Mouse (Mus musculus) heart, embryonic 12.5 days (tissue): ENCODE results near the gene Timm22. TPM values are rescaled to one million over a fixed set of nuclear protein-coding genes. Genes with fewer than 3 reads are reported as not detected.

Source experiments
- ATAC-seq: fragments of 200-750 bp; cut with Nextera tagmentation; 2 replicates; pipeline ENCODE4 v1.8.0; 2017; ENCODE audit warnings: moderate TSS enrichment, moderate library complexity; ENCODE audit not compliant: insufficient number of reproducible peaks, low FRiP score
- H3K27ac ChIP-seq: fragments of 300-500 bp; sonication (generic); 2 replicates; pipeline ENCODE4 v1.5.1; 2016; ENCODE audit warnings: mild to moderate bottlenecking, moderate library complexity; ENCODE audit not compliant: poor library complexity, severe bottlenecking
- H3K27me3 ChIP-seq: fragments of 300-500 bp; sonication (generic); replicated peaks from 2 replicates; pipeline ENCODE4 v1.6.1; 2016; ENCODE audit warnings: mild to moderate bottlenecking, moderate library complexity
- H3K36me3 ChIP-seq: fragments of 300-500 bp; sonication (generic); 2 replicates; pipeline ENCODE4 v1.6.1; 2016; ENCODE audit warnings: mild to moderate bottlenecking, moderate library complexity
- H3K4me1 ChIP-seq: fragments of 300-500 bp; sonication (generic); replicated peaks from 2 replicates; pipeline ENCODE4 v1.6.1; 2016; ENCODE audit warnings: mild to moderate bottlenecking
- H3K4me2 ChIP-seq: fragments of 300-500 bp; sonication (generic); 2 replicates; pipeline ENCODE4 v1.6.1; 2016; ENCODE audit warnings: mild to moderate bottlenecking, moderate library complexity
- H3K4me3 ChIP-seq: fragments of 300-500 bp; sonication (generic); 2 replicates; pipeline ENCODE4 v1.5.1; 2016; ENCODE audit warnings: mild to moderate bottlenecking
- H3K9ac ChIP-seq: fragments of 300-500 bp; sonication (generic); 2 replicates; pipeline ENCODE4 v1.6.1; 2016; ENCODE audit warnings: mild to moderate bottlenecking, moderate library complexity
- H3K9me3 ChIP-seq: fragments of 300-500 bp; sonication (generic); replicated peaks from 2 replicates; pipeline ENCODE4 v1.6.1; 2016; ENCODE audit warnings: mild to moderate bottlenecking, moderate library complexity
- WGBS: fragments of 180-500 bp; shearing (Covaris S2); methylation state at CpG from one replicate; pipeline ENCODE4 v1.1.7; 2016; 5-methylcytosine and 5-hydroxymethylcytosine counted together
- polyA plus RNA-seq: library from polyadenylated mRNA; unstranded; fragments of >200 nt; fragmentation: Nextera tagmentation; extraction: Ambion mirVana; gene quantifications from 2 replicates; pipeline ENCODE4 v1.2.1, GENCODE M21; 2016

The Timm22 gene
- 94.5 and 102 TPM in 2 replicates for polyA plus RNA-seq

DNA sequence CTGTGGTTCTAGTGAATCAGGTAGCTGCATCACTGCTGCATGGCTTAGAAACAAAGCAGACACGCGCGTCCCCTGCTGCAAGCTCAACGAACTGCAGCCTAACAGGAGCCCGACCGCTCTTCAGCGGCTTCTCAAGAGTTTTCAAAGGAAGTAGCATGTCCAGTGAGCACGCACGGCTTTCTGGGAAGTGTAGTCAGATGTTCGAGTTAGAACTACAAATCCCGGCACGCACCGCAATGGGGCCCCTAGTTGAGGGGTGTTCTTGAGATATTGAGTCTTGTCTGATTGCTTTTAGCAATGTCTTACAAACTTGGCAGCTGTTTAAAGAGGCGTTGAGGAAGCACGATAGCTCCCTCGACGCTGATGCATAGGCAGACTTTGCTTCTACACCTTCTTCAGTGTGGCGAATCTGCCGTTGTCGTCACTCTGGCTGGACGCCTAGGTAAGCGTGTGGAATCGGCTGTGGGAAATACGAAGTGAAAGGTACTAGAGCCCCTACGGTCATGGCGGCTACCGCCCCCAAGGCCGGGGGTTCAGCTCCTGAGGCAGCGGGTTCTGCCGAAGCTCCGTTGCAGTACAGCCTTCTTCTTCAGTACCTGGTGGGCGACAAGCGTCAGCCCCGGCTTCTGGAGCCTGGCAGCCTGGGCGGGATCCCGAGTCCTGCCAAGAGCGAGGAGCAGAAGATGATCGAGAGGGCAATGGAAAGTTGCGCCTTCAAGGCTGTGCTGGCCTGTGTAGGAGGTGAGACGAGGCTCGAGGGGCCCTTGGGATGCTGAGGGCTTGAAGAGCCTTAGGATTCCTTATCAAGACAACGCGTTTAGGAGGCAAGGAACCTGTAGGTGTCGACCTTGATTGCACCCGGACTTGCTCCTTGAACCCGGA is at the start of gene Timm22:
Timm22 (plus strand) TSS at position 251 of the 882 bp plus-strand sequence.
- H3K4me1 ChIP-seq = peaks cover 7% of the 10 kb centered on the region
- peak within 1 kb of the TSS; percentile 83 for H3K4me2 ChIP-seq
- H3K9ac ChIP-seq = peak within 1 kb of the TSS; percentile 94
- no peaks in the 10 kb centered on the region for H3K9me3 ChIP-seq
- under 1% methylated on average over 46 of the region's 46 CpGs for WGBS
- peak; percentile 96 for ATAC-seq
- peak within 1 kb of the TSS; percentile 61 for H3K27ac ChIP-seq
- peaks cover 17% of the 10 kb centered on the region for H3K36me3 ChIP-seq
- H3K27me3 ChIP-seq = 0 out of 2 replicates have a peak, but pooled peaks cover 7% of the 10 kb centered on the region
- peak within 1 kb of the TSS; percentile 87 for H3K4me3 ChIP-seq

GRCm38 (mm10) chr11:76357464-76357863 is 49.3 kb upstream of the Timm22 start:
- no peak overlapping the region for H3K4me3 ChIP-seq
- peaks cover 56% of the 10 kb centered on the region for H3K4me1 ChIP-seq
- no peak overlapping the region for H3K27ac ChIP-seq
- H3K27me3 ChIP-seq = no peaks in the 10 kb centered on the region
- ATAC-seq = no peak
- H3K4me2 ChIP-seq = no peak overlapping the region
- 65% methylated on average over 12 of the region's 12 CpGs for WGBS
- peak overlapping the region; percentile 13; the same call in 1 of the 2 replicates for H3K9ac ChIP-seq
- H3K9me3 ChIP-seq = no peaks in the 10 kb centered on the region
- H3K36me3 ChIP-seq = no peaks in the 10 kb centered on the region

- Histone ChIP-seq H3K36me3 (no peaks in the 10 kb centered on the region), H3K27me3 (no peaks in the 10 kb centered on the region), H3K27ac (no peak overlapping the region), H3K4me2 (no peak overlapping the region), H3K9ac (no peak overlapping the region), H3K9me3 (no peaks in the 10 kb centered on the region), H3K4me3 (no peak overlapping the region), H3K4me1 (peaks cover 65% of the 10 kb centered on the region)
- no peak for ATAC-seq
- 51% methylated on average over 14 of the region's 14 CpGs for WGBS
Observed at GRCm38 (mm10) chr11:76358628-76359320, 48.0 kb upstream of the Timm22 start.

DNA sequence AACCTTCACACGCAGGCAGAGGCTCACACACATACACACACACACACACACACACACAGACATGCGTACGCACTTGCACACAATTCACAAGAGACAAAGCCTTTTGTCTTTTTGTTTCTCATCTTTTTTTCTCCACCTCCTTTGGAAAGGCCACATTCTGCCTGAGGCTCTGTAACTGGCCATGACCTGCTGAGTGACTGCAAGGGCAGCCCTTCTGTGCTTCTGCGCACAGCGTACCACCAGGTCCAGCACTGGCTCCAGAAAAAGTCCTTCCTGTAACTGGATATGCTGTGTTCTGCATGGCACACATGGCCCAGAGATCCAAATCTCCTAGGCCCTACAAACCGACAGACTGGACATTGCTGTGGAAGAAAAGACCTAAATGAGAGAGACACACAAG is 46.5 kb upstream of the Timm22 start:
- Histone ChIP-seq H3K27ac (no peak overlapping the region), H3K9me3 (no peaks in the 10 kb centered on the region), H3K27me3 (no peaks in the 10 kb centered on the region), H3K4me3 (no peak overlapping the region), H3K36me3 (no peaks in the 10 kb centered on the region), H3K9ac (no peak overlapping the region), H3K4me2 (no peak overlapping the region), H3K4me1 (peaks cover 68% of the 10 kb centered on the region)
- ATAC-seq = no peak
- WGBS = 79% methylated on average over 6 of the region's 6 CpGs

GRCm38 (mm10) chr11:76361422-76361821 is 45.3 kb upstream of the Timm22 start:
- H3K4me1 ChIP-seq = peaks cover 61% of the 10 kb centered on the region
- no peak for ATAC-seq
- no peak overlapping the region for H3K9ac ChIP-seq
- 51% methylated on average over 4 of the region's 4 CpGs for WGBS
- H3K27me3 ChIP-seq = no peaks in the 10 kb centered on the region
- no peak overlapping the region for H3K27ac ChIP-seq
- no peak overlapping the region for H3K4me3 ChIP-seq
- H3K36me3 ChIP-seq = peaks cover 5% of the 10 kb centered on the region; the same call in 1 of the 2 replicates
- H3K9me3 ChIP-seq = no peaks in the 10 kb centered on the region
- no peak overlapping the region for H3K4me2 ChIP-seq

DNA sequence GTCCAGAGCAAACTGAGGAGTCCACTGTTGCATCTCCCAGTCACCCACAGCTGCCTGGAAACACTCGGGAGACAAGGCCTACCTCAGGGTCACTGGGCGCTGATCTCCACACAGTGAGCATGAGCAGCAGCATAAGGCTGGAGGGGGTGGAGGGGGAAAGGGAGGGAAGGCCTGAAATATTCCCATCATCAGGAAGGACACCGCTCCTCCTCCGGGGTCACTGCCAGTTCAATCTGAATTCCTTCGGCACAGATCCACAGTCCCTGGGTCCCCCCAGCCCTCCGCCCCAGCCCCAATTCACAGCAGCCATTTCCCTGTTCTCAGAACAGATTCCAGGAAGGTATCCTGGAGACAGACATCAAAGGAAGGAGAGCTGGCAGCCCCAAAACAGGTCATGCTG is 43.6 kb upstream of the Timm22 start:
- Histone ChIP-seq H3K36me3 (peaks cover 8% of the 10 kb centered on the region; the same call in 1 of the 2 replicates), H3K4me1 (peaks cover 57% of the 10 kb centered on the region), H3K9me3 (no peaks in the 10 kb centered on the region), H3K27me3 (no peaks in the 10 kb centered on the region), H3K4me2 (peak overlapping the region; percentile 39), H3K27ac (peak overlapping the region; percentile 69; the same call in 1 of the 2 replicates), H3K4me3 (no peak overlapping the region), H3K9ac (no peak overlapping the region)
- WGBS = 21% methylated on average over 6 of the region's 6 CpGs
- 0 out of 2 replicates have a peak, but pooled peaks have one; percentile 26 for ATAC-seq

DNA sequence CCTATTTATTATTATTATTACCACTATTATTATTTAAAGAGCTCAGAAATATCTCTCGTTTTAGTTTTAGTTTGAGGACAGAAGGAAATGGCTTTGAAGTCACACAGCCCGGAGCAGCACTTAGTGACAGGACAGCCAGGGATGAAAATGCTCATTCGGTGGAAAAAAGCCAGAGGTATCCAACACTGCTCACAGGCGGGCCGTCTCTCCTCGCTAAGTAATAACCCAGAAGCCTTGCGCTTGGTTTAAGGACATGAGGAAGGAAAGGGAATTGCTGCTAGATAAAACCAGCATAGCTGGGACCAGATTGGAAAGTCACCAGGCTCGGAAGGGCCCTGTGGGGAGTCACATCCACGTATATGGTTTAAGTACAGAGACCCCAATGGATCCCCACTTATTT is 43.1 kb upstream of the Timm22 start:
- peaks cover 8% of the 10 kb centered on the region; the same call in 1 of the 2 replicates for H3K36me3 ChIP-seq
- H3K9me3 ChIP-seq = no peaks in the 10 kb centered on the region
- no peak overlapping the region for H3K4me3 ChIP-seq
- WGBS = 21% methylated on average over 9 of the region's 9 CpGs
- H3K27ac ChIP-seq = peak overlapping the region; percentile 69
- peak overlapping the region; percentile 39; the same call in 1 of the 2 replicates for H3K4me2 ChIP-seq
- H3K27me3 ChIP-seq = no peaks in the 10 kb centered on the region
- peaks cover 55% of the 10 kb centered on the region for H3K4me1 ChIP-seq
- ATAC-seq = no peak
- peak overlapping the region; percentile 42; the same call in 1 of the 2 replicates for H3K9ac ChIP-seq

GRCm38 (mm10) chr11:76364038-76364437 is 42.7 kb upstream of the Timm22 start:
- Histone ChIP-seq H3K27me3 (no peaks in the 10 kb centered on the region), H3K4me1 (peaks cover 55% of the 10 kb centered on the region), H3K4me3 (no peak overlapping the region), H3K9me3 (no peaks in the 10 kb centered on the region), H3K4me2 (peak overlapping the region; percentile 26; the same call in 1 of the 2 replicates), H3K36me3 (peaks cover 8% of the 10 kb centered on the region; the same call in 1 of the 2 replicates), H3K27ac (peak overlapping the region; percentile 69), H3K9ac (peak overlapping the region; percentile 42; the same call in 1 of the 2 replicates)
- 63% methylated on average over 5 of the region's 5 CpGs for WGBS
- no peak for ATAC-seq

DNA sequence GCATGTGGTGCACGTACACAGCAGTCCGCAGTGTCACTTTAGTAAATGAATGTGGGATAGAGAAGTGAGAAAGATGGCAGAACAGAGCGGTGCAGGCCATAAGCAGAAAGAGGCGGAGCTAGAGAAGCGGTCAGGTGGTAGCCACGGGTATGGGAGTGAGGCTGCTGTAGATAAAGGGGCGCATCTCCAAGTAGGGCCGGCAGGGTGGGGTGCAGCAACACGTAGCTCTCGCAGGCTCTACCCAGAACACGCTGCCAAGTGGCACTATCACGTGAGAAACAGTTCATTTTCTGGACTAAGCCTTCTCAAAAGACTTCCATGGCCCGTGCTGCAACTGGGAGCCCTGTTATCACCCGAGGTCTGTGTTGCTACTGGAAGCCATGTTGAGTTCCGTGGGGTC is 40.0 kb upstream of the Timm22 start:
- H3K36me3 ChIP-seq = peaks cover 8% of the 10 kb centered on the region; the same call in 1 of the 2 replicates
- no peak overlapping the region for H3K4me3 ChIP-seq
- H3K27ac ChIP-seq = no peak overlapping the region
- no peak overlapping the region for H3K9ac ChIP-seq
- H3K4me2 ChIP-seq = no peak overlapping the region
- WGBS = 80% methylated on average over 15 of the region's 15 CpGs
- no peak for ATAC-seq
- H3K4me1 ChIP-seq = peaks cover 58% of the 10 kb centered on the region
- H3K27me3 ChIP-seq = no peaks in the 10 kb centered on the region
- no peaks in the 10 kb centered on the region for H3K9me3 ChIP-seq

DNA sequence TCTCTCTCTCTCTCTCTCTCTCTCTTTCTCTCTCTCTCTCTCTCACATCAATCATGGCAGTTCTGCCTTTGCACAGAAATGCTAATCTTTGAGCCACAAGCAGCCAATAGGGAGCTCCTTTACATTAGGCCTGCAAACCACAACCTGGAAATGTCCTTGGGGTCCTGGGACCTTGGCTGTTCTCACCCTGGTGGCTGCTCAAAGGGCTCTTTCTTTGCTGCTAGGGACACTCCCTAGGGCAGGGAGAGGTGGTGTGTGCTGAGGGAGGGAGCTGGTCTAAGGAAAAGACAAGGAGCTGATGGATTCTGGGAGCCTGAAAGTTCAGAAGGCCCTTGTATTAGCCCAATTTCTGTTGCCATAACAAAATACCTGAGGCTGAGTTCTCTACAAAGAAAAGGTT is 36.3 kb upstream of the Timm22 start:
- Histone ChIP-seq H3K27ac (no peak overlapping the region), H3K4me2 (no peak overlapping the region), H3K4me1 (peaks cover 76% of the 10 kb centered on the region), H3K9ac (0 out of 2 replicates have a peak overlapping the region, but pooled peaks have one; percentile 18), H3K36me3 (peaks cover 8% of the 10 kb centered on the region; the same call in 1 of the 2 replicates), H3K9me3 (no peaks in the 10 kb centered on the region), H3K4me3 (no peak overlapping the region), H3K27me3 (no peaks in the 10 kb centered on the region)
- ATAC-seq = no peak

- no peaks in the 10 kb centered on the region for H3K36me3 ChIP-seq
- H3K4me1 ChIP-seq = peaks cover 74% of the 10 kb centered on the region
Observed at GRCm38 (mm10) chr11:76372120-76372519, 34.6 kb upstream of the Timm22 start.

More at GRCm38 (mm10) chr11:76372120-76372519, 34.6 kb upstream of the Timm22 start:
- Histone ChIP-seq H3K27me3 (no peaks in the 10 kb centered on the region), H3K4me3 (no peak overlapping the region), H3K4me2 (no peak overlapping the region), H3K9me3 (no peaks in the 10 kb centered on the region), H3K9ac (no peak overlapping the region), H3K27ac (peak overlapping the region; percentile 63)
- no peak for ATAC-seq
- 48% methylated on average over 2 of the region's 2 CpGs for WGBS
